Comparison of ENCODE assay signal across 8 mouse cellular contexts in the genomic region with DNA sequence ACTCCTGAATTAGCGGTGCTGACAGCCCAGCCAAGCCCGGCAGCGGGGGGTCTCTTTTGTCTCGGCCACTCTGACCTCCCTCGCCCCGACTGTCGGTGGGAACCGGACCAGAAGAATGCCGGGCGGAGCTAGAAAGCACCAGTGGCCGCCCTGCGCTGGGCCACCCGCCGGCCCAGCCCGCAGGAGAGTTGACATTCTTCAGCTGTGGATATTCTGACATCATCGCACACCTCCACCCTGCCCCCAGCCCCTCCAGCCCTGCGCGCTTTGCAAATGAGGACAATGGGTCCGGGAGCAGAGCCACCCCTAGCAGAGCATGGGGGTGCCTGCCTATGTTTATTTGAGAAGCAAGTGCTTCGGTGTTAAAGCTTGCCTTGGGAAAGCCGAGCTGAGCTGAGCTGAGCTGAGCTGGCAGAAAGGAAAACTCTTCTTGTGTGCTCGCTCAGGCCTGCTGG.
DNase-seq lines count a peak whose midpoint lies in the region; ATAC-seq and TF ChIP-seq lines count a peak whose summit lies in the region.
"Had no signal": no experiment of that assay in that cellular context is flagged by ENCODE, and none has a peak within 500 bp of the region (broad histone marks: within the 10 kb centered on the region; RNA-seq: fewer than 3 reads in every experiment).

No protein-coding gene starts in this region.

- peaks cover 13% of the 10 kb centered on the region for H3K27me3 ChIP-seq in E14TG2a.4 (ENCODE audit: insufficient read depth, low read length)
- H3K27me3 ChIP-seq in hindbrain, embryonic 11.5 days (ENCODE audit: control insufficient read depth, insufficient read depth, low read length) = peaks cover 21% of the 10 kb centered on the region
- H3K27me3 ChIP-seq in lung, embryonic 16.5 days (ENCODE audit: control insufficient read depth, insufficient read depth, low read depth, low read length) = peaks cover 58% of the 10 kb centered on the region
- H3K27me3 ChIP-seq in stomach, embryonic 16.5 days (ENCODE audit: control insufficient read depth, insufficient read depth, low read length) = peaks cover 56% of the 10 kb centered on the region

- H3K4me3 ChIP-seq in E14TG2a.4 (replicated peaks; ENCODE audit: low read length) = peak overlapping the region; percentile 63
- peak overlapping the region; percentile 17 for H3K4me3 ChIP-seq in hindbrain, embryonic 11.5 days (ENCODE audit: low read depth, low read length)
- H3K4me3 ChIP-seq in lung, embryonic 16.5 days (ENCODE audit: low read length) = peak overlapping the region; percentile 32
- peak overlapping the region; percentile 35 for H3K4me3 ChIP-seq in stomach, embryonic 16.5 days (replicated peaks; ENCODE audit: low read length)
- H3K4me3 ChIP-seq: liver, embryonic 13.5 days had no signal

- no peaks in the 10 kb centered on the region for H3K9me3 ChIP-seq in E14TG2a.4 (ENCODE audit: low read length)
- no peaks in the 10 kb centered on the region for H3K9me3 ChIP-seq in hindbrain, embryonic 11.5 days (ENCODE audit: control insufficient read depth, low read length)
- H3K9me3 ChIP-seq in lung, embryonic 16.5 days (ENCODE audit: control insufficient read depth, low read length) = no peaks in the 10 kb centered on the region
- H3K9me3 ChIP-seq in stomach, embryonic 16.5 days (replicated peaks; ENCODE audit: control insufficient read depth, low read length) = no peaks in the 10 kb centered on the region
- H3K9me3 ChIP-seq: liver, embryonic 13.5 days had no signal

- no peak for TF ChIP-seq CTCF in E14TG2a.4 (conservative IDR thresholded peaks at IDR 0.05; ENCODE audit: low read length)

- H3K9ac ChIP-seq in hindbrain, embryonic 11.5 days (ENCODE audit: low read depth, low read length) = no peak overlapping the region
- H3K9ac ChIP-seq in lung, embryonic 16.5 days (ENCODE audit: low read length) = no peak overlapping the region
- H3K9ac ChIP-seq in stomach, embryonic 16.5 days (ENCODE audit: low read length) = no peak overlapping the region; the same call in 1 of the 2 replicates
- H3K9ac ChIP-seq: liver, embryonic 13.5 days had no signal

- WGBS in hindbrain, embryonic 11.5 days = 1% methylated on average over 22 of the region's 22 CpGs
- WGBS in lung, embryonic 16.5 days = 0% methylated on average over 22 of the region's 22 CpGs
- under 1% methylated on average over 22 of the region's 22 CpGs for WGBS in stomach, embryonic 16.5 days

- peak; percentile 71 for DNase-seq in Muller cell, postnatal 12 days (ENCODE audit: inconsistent ontology term)
- peak; percentile 55 for DNase-seq in hindbrain, embryonic 11.5 days (ENCODE audit: low spot score)
- no peak for DNase-seq in urinary bladder, postnatal 25 days (ENCODE audit: low spot score)
- DNase-seq in spleen, adult 12 weeks (ENCODE audit: low spot score) = no peak
- DNase-seq: liver, embryonic 13.5 days had no signal

- peak; percentile 80 for ATAC-seq in hindbrain, embryonic 11.5 days (ENCODE audit: low FRiP score)
- ATAC-seq in lung, embryonic 16.5 days (ENCODE audit: low read depth) = peak; percentile 66; the same call in 1 of the 2 replicates
- ATAC-seq in stomach, embryonic 16.5 days (ENCODE audit: insufficient read depth, low FRiP score) = peak; percentile 73; the same call in 1 of the 2 replicates

- H3K27ac ChIP-seq in hindbrain, embryonic 11.5 days (ENCODE audit: low read depth, low read length) = no peak overlapping the region
- no peak overlapping the region for H3K27ac ChIP-seq in lung, embryonic 16.5 days (ENCODE audit: low read length)
- H3K27ac ChIP-seq in stomach, embryonic 16.5 days (ENCODE audit: low read length) = no peak overlapping the region
- H3K27ac ChIP-seq: liver, embryonic 13.5 days had no signal

- no peaks in the 10 kb centered on the region for H3K36me3 ChIP-seq in E14TG2a.4 (ENCODE audit: insufficient read depth, low read length)
- no peaks in the 10 kb centered on the region for H3K36me3 ChIP-seq in hindbrain, embryonic 11.5 days (ENCODE audit: control insufficient read depth, insufficient read depth, low read length)
- H3K36me3 ChIP-seq in lung, embryonic 16.5 days (ENCODE audit: control insufficient read depth, insufficient read depth, low read length) = no peaks in the 10 kb centered on the region
- no peaks in the 10 kb centered on the region for H3K36me3 ChIP-seq in stomach, embryonic 16.5 days (ENCODE audit: control insufficient read depth, insufficient read depth, low read length)
- H3K36me3 ChIP-seq: liver, embryonic 13.5 days had no signal

- peaks cover 94% of the 10 kb centered on the region for H3K4me1 ChIP-seq in E14TG2a.4 (replicated peaks; ENCODE audit: low read depth, low read length)
- H3K4me1 ChIP-seq in hindbrain, embryonic 11.5 days (replicated peaks; ENCODE audit: control insufficient read depth, insufficient read depth, low read length) = peaks cover 20% of the 10 kb centered on the region
- no peaks in the 10 kb centered on the region; the same call in 1 of the 2 replicates for H3K4me1 ChIP-seq in lung, embryonic 16.5 days (replicated peaks; ENCODE audit: control insufficient read depth, insufficient read depth, low read length)
- peaks cover 8% of the 10 kb centered on the region; the same call in 1 of the 2 replicates for H3K4me1 ChIP-seq in stomach, embryonic 16.5 days (ENCODE audit: control insufficient read depth, insufficient read depth, low read length)
- H3K4me1 ChIP-seq: liver, embryonic 13.5 days had no signal

- peak overlapping the region; percentile 45 for H3K4me2 ChIP-seq in hindbrain, embryonic 11.5 days (replicated peaks; ENCODE audit: low read depth, low read length)
- peak overlapping the region; percentile 48 for H3K4me2 ChIP-seq in lung, embryonic 16.5 days (ENCODE audit: low read depth, low read length)
- H3K4me2 ChIP-seq in stomach, embryonic 16.5 days (ENCODE audit: low read depth, low read length) = peak overlapping the region; percentile 55
- H3K4me2 ChIP-seq: liver, embryonic 13.5 days had no signal

Comparison
In these comparisons a context has a peak if more than half of its experiments do, and no peak if none do; other contexts are left out.
1. DNase-seq: peak in Muller cell, postnatal 12 days (single experiment) and hindbrain, embryonic 11.5 days (single experiment); none in urinary bladder, postnatal 25 days (single experiment) and spleen, adult 12 weeks (single experiment).
2. Peak in every context shown above with its lines, with median percentiles within 50 percentile points of each other: H3K4me3 ChIP-seq, ATAC-seq and H3K4me2 ChIP-seq.